Mouse (Mus musculus) liver, embryonic 11.5 days (tissue): ENCODE results near the gene 9130023H24Rik. TPM values are rescaled to one million over a fixed set of nuclear protein-coding genes. Genes with fewer than 3 reads are reported as not detected.

Source experiments
- ATAC-seq: fragments of 200-750 bp; cut with Nextera tagmentation; replicated peaks from 2 replicates; pipeline ENCODE4 v1.8.0; 2017; ENCODE audit warnings: moderate number of reproducible peaks, mild to moderate bottlenecking, moderate TSS enrichment, moderate library complexity; ENCODE audit not compliant: low FRiP score
- DNase-seq: peaks from one replicate; pipeline ENCODE4 v3.0.0-alpha.2; 2017; ENCODE audit warnings: low spot score
- H3K27ac ChIP-seq: fragments of 300-500 bp; sonication (generic); 2 replicates; pipeline ENCODE4 v1.5.1; 2014; ENCODE audit warnings: mild to moderate bottlenecking, low read depth, low read length, control low read depth
- H3K27me3 ChIP-seq: fragments of 300-500 bp; sonication (generic); replicated peaks from 2 replicates; pipeline ENCODE4 v1.6.1; 2014; ENCODE audit warnings: low read length, mixed read lengths; ENCODE audit not compliant: control insufficient read depth, insufficient read depth
- H3K36me3 ChIP-seq: fragments of 300-500 bp; sonication (generic); 2 replicates; pipeline ENCODE4 v1.6.1; 2014; ENCODE audit warnings: mild to moderate bottlenecking, low read length, moderate library complexity, mixed read lengths; ENCODE audit not compliant: control insufficient read depth, insufficient read depth
- H3K4me1 ChIP-seq: fragments of 300-500 bp; sonication (generic); replicated peaks from 2 replicates; pipeline ENCODE4 v1.6.1; 2014; ENCODE audit warnings: low read length, mixed read lengths; ENCODE audit not compliant: control insufficient read depth, insufficient read depth
- H3K4me2 ChIP-seq: fragments of 300-500 bp; sonication (generic); 2 replicates; pipeline ENCODE4 v1.6.1; 2014; ENCODE audit warnings: mild to moderate bottlenecking, control low read depth, moderate library complexity
- H3K4me3 ChIP-seq: fragments of 300-500 bp; sonication (generic); 2 replicates; pipeline ENCODE4 v1.5.1; 2014; ENCODE audit warnings: low read depth, low read length, control low read depth
- H3K9ac ChIP-seq: fragments of 300-500 bp; sonication (generic); 2 replicates; pipeline ENCODE4 v1.6.1; 2014; ENCODE audit warnings: low read depth, low read length, control low read depth
- H3K9me3 ChIP-seq: fragments of 300-500 bp; sonication (generic); 2 replicates; pipeline ENCODE4 v1.6.1; 2016; ENCODE audit warnings: low read length, inconsistent platforms, mixed read lengths; ENCODE audit not compliant: control insufficient read depth
- WGBS: fragments of 180-500 bp; shearing (Covaris S2); extraction: QIAGEN DNeasy Blood & Tissue Kit; methylation state at CpG from one replicate; pipeline ENCODE4 v1.1.7; 2014; 5-methylcytosine and 5-hydroxymethylcytosine counted together
- polyA plus RNA-seq: library from polyadenylated mRNA; unstranded; fragments of >200 nt; fragmentation: Nextera tagmentation; extraction: Ambion mirVana; gene quantifications from 2 replicates; pipeline ENCODE4 v1.2.1, GENCODE M21; 2014

9130023H24Rik gene
- polyA plus RNA-seq: 3.8 and 4.5 TPM in 2 replicates

DNA sequence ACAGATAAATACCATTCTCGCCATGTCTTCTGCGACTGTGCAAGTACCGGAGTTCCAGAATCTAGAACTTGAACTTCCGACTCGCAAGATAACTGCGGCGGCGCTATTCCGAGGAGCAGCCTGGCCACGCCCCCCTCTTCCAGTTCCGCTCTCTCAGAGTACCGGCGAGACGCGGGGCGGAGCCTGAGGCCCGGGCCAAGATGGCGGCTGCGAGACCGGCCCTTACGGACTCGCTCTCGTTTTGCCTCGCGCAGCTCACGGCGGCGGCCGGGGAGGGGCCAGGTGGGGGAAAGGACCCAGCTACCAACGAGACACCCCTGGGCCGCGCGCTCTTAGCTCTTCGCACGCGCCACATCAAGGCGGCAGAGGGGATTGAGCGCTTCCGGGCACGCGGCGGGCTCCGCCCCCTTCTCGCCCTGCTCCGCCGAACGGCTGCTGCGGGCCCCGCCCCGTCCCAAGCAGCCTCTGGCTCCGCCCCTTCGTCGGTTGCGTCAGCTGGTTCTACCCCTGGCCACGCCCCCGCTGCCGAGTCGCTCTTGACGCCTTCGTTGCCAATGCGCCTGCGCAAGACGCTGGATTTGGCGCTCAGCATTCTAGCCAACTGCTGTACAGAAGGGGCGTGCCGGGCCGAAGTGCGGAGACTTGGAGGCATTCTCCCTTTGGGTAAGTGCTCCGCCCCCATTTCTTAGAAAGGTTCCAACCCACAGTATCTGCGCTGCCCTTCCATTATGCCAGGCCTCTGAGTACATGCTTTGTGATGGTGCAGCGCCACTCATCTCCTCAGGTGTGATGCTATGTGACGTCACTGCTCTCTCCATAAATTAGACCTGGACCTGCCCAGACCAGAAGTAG, at the start of gene 9130023H24Rik:
TSS of gene 9130023H24Rik (minus strand) at position 105 of the 852 bp plus-strand sequence.
- DNase-seq: peak; percentile 99
- Histone ChIP-seq H3K4me1 (peaks cover 11% of the 10 kb centered on the region; the same call in 1 of the 2 replicates), H3K36me3 (peaks cover 28% of the 10 kb centered on the region), H3K4me3 (peak within 1 kb of the TSS; percentile 82), H3K27me3 (no peaks in the 10 kb centered on the region), H3K4me2 (peak within 1 kb of the TSS; percentile 87), H3K9ac (peak within 1 kb of the TSS; percentile 91), H3K27ac (peak within 1 kb of the TSS; percentile 100), H3K9me3 (no peaks in the 10 kb centered on the region)
- peak; percentile 88 for ATAC-seq
- under 1% methylated on average over 69 of the region's 72 CpGs for WGBS

DNA sequence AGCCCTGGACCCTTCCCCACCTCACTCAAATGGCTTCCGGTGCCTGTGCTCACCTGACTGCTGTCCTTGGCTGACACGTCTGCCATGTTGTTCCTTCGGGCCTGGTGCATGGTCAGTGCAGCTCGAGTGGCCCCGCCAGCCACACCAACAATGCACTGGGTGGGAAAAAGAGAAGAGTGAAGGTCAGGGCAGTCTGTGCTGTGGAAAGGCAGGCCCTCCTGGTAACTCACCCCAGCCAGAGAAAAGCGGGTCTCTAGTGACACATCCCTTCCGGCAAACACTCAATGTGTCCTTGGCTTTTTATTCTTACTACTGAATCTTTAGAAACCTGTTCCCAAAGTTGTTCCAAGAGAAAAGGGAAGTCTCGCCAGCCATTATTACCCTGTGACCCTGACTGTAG, 47.2 kb upstream of the 9130023H24Rik start:
- DNase-seq (no peak), ATAC-seq (no peak)
- Histone ChIP-seq H3K36me3 (peaks cover 19% of the 10 kb centered on the region), H3K4me2 (no peak overlapping the region), H3K27ac (no peak overlapping the region), H3K27me3 (no peaks in the 10 kb centered on the region), H3K4me3 (no peak overlapping the region), H3K9me3 (no peaks in the 10 kb centered on the region), H3K4me1 (peaks cover 19% of the 10 kb centered on the region), H3K9ac (no peak overlapping the region)
- 89% methylated on average over 8 of the region's 8 CpGs for WGBS

DNA sequence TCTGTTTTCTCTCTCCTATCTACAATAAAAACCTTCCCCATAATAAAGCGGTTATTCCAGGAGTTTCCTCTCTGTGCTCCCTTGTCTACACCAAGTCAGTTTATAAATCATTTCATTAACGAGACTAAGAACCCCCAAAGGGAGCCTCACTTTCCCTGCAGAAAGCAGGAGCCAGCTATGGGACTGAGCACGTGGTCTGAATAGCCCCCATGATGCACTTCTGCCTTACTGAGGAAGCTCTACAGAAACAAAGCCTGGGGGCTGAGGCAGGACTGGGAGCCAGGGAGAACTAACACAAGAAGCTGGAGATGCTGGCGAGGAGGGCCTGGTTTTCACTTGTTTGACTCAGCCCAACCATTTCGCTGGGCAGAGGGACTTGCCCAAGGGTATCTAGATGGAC, 46.2 kb upstream of the 9130023H24Rik start:
- Histone ChIP-seq H3K27ac (no peak overlapping the region), H3K4me1 (peaks cover 14% of the 10 kb centered on the region), H3K4me3 (no peak overlapping the region), H3K9ac (0 out of 2 replicates have a peak overlapping the region, but pooled peaks have one; percentile 32), H3K9me3 (no peaks in the 10 kb centered on the region), H3K27me3 (no peaks in the 10 kb centered on the region), H3K4me2 (no peak overlapping the region), H3K36me3 (peaks cover 24% of the 10 kb centered on the region)
- ATAC-seq: no peak
- DNase-seq: no peak
- WGBS: 67% methylated on average over 5 of the region's 5 CpGs

DNA sequence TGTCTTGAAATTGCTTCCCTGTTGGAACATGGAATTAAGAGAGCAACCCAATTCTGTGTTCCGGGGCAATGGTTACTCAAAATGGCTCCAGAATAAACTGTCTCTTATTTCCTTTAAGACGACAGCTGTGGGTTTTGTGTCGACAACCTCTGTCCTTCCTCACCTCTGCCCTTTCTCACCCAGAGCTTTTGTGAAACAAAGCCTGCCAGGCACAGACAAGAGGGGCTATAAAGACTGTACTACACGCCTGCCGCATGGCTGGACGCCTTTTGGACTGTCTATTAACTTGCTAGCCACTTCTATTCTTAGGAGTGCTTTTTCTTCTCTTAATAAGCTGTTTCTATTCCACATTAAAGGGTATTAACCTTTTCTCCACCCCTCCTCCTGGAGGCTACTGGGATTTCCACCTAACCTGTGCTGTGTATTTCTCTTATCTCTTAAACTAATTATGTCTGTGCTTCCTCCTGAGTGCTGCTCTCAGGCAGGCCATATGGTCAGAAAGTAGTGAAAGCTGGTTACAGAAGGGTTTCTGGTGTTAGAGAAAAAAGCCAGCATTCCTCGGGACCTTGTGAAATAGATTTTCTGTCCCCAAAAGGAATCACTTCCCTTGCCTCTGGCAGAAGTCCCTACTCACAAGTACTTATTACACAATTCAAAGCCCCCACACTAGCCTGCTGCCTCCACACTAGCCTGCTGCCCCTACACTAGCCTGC, 44.9 kb upstream of the 9130023H24Rik start:
- Histone ChIP-seq H3K36me3 (peaks cover 25% of the 10 kb centered on the region), H3K9ac (no peak overlapping the region), H3K4me2 (no peak overlapping the region), H3K4me3 (no peak overlapping the region), H3K27ac (no peak overlapping the region), H3K9me3 (no peaks in the 10 kb centered on the region), H3K27me3 (no peaks in the 10 kb centered on the region), H3K4me1 (peaks cover under 1% of the 10 kb centered on the region)
- ATAC-seq (no peak), DNase-seq (no peak)
- WGBS: 49% methylated on average over 7 of the region's 7 CpGs

DNA sequence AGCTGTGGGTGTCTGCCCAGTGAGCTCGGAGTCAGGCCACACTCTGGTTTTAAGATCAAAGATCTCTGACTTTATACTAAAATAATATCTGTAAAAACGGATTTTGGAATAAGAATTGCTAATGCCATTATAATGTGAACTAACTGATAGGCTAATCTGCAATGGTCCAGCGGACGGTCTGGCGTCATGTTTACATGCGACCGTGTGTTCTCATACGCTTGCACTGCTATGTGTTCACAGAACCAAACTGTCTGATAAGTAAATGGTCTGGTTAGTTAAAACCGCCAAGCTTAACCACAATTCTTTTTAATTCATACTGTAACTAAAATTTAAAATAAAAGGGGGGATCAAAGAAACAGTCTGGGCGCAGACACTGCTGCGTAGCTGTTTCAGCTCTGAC, 43.9 kb upstream of the 9130023H24Rik start:
- Histone ChIP-seq H3K4me2 (no peak overlapping the region), H3K4me3 (no peak overlapping the region), H3K9me3 (no peaks in the 10 kb centered on the region), H3K36me3 (peaks cover 21% of the 10 kb centered on the region), H3K27me3 (no peaks in the 10 kb centered on the region), H3K27ac (no peak overlapping the region), H3K9ac (no peak overlapping the region), H3K4me1 (no peaks in the 10 kb centered on the region; the same call in 1 of the 2 replicates)
- ATAC-seq: no peak
- WGBS: 79% methylated on average over 11 of the region's 11 CpGs
- DNase-seq: no peak

DNA sequence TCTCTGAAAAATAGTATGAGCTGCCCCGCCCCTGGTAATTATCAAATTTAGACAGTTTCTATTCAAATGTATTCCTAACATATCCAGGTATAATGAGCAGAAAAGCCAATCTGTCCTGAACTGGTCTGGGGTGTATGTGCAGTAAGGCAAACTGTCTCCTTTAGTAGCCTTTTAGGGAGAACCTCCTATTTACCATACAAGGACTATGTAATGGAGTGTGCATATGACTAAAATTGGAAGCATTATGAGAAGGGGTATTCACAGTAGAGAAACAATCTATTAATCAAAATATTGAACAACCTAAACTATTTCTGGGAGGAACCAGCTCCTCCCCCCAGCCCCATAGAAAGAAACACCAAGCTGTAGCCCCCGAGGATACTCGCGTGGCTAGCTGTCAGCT, 41.9 kb upstream of the 9130023H24Rik start:
- H3K36me3 ChIP-seq: peaks cover 33% of the 10 kb centered on the region
- no peak overlapping the region for H3K9ac ChIP-seq
- no peak overlapping the region for H3K4me3 ChIP-seq
- H3K27ac ChIP-seq: no peak overlapping the region
- DNase-seq (no peak), ATAC-seq (no peak)
- no peaks in the 10 kb centered on the region for H3K9me3 ChIP-seq
- no peak overlapping the region for H3K4me2 ChIP-seq
- 92% methylated on average over 4 of the region's 4 CpGs for WGBS
- H3K27me3 ChIP-seq: no peaks in the 10 kb centered on the region
- no peaks in the 10 kb centered on the region; the same call in 1 of the 2 replicates for H3K4me1 ChIP-seq

DNA sequence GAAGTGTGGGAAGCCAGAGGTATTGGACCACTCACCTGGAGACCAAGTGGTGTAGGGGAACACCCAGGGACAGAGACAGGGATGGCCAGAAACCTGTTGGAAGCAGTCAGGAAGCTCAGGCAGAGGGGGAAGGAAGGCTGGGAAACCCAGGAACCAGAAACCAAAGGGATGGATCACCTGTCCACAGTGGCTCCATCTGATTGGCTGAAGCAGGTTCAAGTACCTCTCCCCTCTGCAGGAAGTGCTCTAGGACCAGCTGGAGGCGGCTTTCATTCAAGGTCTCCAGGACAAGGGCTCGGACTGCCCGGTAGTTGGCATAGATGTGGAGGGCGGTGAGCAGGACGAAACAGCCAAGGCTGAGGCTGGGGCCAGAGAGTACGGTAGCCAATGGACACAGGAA, 38.2 kb upstream of the 9130023H24Rik start:
- H3K27me3 ChIP-seq: no peaks in the 10 kb centered on the region
- no peak overlapping the region for H3K4me3 ChIP-seq
- DNase-seq (no peak), ATAC-seq (no peak)
- no peak overlapping the region for H3K4me2 ChIP-seq
- 93% methylated on average over 6 of the region's 6 CpGs for WGBS
- H3K27ac ChIP-seq: no peak overlapping the region
- H3K9me3 ChIP-seq: no peaks in the 10 kb centered on the region
- H3K4me1 ChIP-seq: peaks cover under 1% of the 10 kb centered on the region
- peaks cover 52% of the 10 kb centered on the region for H3K36me3 ChIP-seq
- no peak overlapping the region for H3K9ac ChIP-seq

DNA sequence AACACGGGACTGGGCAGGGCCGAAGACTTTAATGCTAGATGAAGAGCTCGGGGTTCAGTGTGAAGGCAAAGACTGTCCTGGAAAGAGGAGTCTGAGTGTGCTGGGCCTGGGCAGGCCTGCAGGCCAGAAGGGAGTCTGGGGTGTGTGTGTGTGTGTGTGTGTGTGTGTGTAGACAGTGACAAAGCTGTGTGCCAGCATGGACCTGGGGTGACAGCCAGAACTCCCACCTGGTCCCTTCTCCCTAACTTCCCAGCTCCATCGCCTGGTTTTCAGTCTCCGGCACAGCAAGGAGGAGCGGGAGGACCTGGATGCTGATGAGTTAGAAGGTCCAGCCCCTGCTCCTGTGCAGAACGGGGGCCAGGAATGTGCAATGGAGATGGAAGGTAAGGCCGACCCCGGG, 33.7 kb upstream of the 9130023H24Rik start:
- H3K27me3 ChIP-seq: no peaks in the 10 kb centered on the region
- no peak overlapping the region for H3K27ac ChIP-seq
- H3K9ac ChIP-seq: no peak overlapping the region
- H3K36me3 ChIP-seq: peaks cover 40% of the 10 kb centered on the region
- H3K4me2 ChIP-seq: peak overlapping the region; percentile 32
- DNase-seq (no peak), ATAC-seq (no peak)
- no peak overlapping the region for H3K4me3 ChIP-seq
- 95% methylated on average over 9 of the region's 9 CpGs for WGBS
- H3K4me1 ChIP-seq: peaks cover 11% of the 10 kb centered on the region
- no peaks in the 10 kb centered on the region for H3K9me3 ChIP-seq
